Mouse (Mus musculus) embryo, embryonic 10 days (tissue): ENCODE measurements around the gene Parp3.
"Not testable (repeated sequence)": the region's sequence is repeated elsewhere in the genome, so short reads cannot be mapped to it uniquely, and the experiment has no call there.

Source experiments
- DNase-seq: peaks from one replicate; pipeline ENCODE4 v3.0.0-alpha.2; 2015; ENCODE audit warnings: low spot score

The Parp3 gene

DNA sequence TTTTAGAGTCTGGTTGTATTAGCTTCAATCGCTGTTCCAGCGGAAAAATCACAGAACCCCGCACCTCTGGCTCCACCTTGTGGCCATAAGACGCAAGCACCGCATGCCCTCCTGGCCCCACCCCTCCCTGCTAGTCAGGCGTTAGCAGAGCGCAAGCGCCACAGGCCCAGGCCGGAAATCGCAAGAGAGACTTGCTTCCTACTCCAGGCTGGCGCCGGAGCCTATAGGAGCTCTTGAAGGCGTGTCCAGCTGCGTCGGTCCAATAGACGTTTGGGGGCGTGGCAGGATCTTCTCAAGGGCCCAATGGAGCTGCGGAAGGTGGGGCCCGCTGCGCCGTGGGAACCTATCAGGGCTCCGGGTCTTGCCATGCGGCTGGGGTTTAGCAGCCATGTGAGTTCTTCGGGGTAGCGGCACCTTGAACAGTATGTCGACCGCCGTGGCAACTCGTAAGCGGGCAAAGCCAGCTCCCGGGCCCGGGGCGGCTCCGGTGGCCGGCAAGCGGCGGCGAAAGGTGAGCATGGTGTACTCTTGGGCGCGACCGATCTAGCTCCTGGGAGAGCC, at the start of gene Parp3:
Gene Parp3 (minus strand): TSS at position 26 of the 561 bp plus-strand sequence.
- DNase-seq = peak; percentile 100

DNA sequence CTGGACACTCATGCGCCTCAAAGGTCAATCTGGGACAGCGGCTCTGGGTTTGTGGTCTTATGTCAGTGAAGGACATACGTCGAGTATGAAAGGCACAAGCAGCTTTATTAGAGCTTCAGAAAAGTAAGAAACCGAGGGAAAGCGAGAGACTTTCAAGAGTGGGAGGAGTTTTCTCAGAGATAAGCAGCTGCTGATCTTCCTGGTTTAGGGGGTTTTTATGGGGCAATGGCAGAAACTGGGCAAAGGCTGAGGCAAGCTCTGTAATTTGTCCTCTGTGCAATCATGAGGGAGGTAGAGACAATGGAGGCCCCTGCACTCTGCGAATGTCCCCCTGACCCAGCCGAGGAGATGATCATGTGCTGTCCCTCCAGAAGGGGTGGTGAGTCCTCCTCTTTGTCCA, 43.2 kb upstream of the Parp3 start:
- no peak for DNase-seq

DNA sequence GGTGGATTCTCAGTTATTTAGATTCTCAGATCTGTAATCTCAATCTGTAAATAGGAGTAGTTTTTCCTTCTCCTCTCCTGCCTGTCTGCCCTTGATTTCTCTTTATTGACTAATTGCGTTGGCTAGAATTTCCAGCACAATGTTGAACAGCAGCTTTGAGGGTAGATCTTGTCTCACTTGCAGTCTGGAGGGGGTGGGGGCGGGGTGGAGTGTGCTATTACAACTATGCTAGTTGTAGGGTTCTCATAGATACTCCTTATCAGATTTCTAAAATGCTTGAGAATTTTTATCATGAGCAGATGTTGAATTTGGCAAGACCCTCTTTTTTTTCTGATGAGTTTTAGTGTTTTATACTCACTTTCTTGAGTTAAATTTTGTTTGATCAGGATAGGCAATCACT, 42.7 kb upstream of the Parp3 start:
- DNase-seq = no peak

DNA sequence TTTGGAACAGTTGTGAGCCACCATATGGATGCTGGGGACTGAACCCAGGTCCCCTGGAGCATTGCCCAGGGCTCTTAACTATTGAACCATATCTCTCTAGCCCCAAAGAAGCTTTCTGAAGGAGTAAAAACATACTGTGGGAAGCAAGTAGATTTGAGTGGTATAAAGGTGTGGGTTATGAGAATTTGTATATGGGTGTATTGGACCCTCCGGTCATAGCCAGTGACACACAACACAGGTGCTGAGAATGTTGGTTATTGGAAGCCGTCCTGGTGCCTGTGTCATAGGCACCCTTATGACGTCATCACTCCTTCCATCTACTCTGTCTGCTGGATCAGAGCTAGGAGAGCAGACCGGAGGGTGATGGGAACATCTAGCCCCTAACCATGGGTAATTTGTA, 37.5 kb upstream of the Parp3 start, which contains the start of gene Iqcf5:
Gene Iqcf5 (plus strand): TSS at position 301 of the 400 bp plus-strand sequence.
- DNase-seq = no peak

DNA sequence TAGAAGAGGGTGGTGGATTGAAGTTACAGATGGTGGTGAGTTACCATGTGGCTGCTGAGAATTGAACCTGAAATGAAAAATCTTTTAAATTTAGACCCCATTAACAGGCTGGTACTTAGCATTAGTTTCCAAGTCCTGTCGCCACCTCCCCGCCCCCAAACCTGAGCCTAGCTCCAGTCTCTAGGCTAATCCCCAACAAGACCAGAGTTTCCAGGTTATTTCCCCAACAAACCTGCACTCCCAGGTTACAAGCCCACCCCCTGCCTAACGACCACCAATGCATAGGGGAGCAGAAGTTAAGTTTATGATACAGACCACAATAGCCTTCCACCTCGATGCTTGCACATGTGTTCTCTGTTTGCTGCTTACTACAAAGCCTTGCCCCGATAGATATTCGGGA, 36.8 kb upstream of the Parp3 start:
- no peak for DNase-seq

DNA sequence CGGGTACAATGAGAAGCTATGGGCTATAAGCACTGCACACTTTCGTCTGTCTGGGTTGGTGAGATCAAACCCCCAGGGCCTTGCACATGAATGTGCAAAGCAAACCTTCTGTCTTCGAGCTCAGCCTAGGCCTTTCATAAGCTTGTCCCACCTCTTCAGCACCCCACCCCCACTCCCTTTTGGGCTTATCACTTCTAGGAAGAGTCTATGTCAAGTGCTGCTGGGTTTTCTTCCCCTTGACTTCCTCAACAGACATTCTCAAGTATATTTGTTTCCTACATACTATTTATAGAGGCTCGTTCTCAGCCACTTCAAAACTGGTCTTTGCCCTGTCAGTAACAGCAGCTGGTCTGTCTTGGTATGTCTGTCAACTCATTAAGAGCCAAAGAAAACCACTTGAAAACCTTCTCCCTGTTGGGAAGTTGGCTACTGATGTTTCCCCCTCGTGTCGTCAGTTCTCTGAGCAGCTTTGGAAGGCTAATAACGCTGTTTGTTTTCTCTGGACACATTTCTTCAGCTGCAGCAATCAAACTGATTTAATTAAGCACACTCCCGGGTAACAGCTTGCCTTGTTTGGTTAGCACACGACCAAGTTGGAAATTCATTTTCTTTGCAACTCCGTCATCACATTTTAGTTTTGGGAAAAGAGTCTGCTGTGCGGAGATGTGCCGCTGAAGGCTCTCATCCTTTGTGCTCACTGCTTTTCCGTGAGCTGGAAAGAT, 36.1 kb upstream of the Parp3 start:
- DNase-seq = no peak

DNA sequence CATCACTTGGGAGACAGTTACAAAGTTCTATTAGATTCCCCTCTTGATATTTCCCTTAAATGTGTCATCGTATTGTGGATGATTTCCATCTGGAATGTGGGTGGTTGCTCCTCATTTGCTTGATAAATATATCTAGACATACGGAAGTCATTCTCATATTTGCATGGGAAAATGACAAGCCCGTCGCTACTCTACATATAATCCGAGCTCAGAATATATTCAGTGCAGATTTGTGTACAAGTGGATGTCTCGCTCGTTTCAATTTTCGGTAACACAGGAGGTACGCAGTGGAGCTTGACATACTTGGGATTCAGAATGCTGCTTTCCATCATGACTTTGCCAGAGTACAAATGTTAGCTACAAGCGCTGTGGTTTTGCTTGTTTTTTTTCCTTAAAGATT, 32.6 kb upstream of the Parp3 start:
- no peak for DNase-seq

DNA sequence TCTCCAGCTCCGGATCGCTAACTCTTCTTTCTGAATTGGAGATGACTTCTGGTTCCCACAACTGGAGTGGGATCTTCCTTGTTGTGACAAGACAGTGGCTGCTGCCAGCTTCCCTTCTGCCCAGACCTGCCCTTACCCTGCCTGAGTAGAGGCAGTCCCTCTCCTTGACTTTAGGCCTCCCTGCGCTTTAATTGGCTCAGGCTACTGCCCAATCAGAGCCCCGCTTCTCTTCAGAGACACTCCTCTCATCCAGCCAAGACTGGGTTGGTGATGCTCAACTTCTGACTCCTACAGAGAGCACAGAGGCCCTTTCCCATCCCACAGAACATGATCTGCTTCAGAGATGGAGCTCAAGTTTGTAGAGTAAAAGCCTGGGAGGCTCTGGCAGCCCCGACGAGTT, 27.5 kb upstream of the Parp3 start:
- no peak for DNase-seq

DNA sequence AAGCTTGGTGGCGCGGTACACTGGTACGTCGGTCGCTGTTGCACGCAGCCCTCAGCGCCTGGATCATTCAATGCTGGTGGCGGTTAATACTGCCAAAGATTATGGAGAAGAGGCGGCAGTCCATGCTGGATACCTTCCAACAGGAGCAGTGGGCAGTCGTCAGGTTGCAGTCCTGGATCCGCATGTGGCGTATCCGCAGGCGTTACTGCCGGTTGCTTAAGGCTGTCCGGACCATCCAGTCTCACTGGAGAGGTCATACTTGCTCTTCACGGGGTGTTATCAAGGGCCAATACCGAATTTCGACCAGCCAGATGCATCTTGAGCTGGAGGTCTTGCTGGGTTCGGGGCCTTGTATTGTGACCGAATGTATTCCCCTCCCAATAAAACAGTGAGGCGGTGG, 25.1 kb upstream of the Parp3 start:
- DNase-seq = no peak

DNA sequence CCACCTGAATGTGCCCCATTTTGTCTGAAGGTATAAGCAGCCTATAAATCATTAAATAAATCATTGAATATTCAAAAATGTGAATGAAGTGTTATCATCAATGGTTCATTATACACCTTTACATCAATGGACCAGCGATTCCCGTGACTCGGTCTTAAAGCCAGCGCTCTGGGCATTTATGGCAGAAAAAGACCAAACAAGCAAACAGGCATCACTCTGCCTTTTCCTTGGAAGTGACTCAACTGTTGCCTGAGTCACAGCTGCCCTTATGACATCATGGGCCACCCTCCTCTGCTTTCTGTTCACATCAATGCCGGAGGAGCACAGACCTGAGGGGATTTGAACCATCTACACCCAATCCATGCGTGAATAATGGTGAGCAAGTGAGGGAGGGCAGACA, 22.9 kb upstream of the Parp3 start, which contains the start of gene Iqcf1:
Gene Iqcf1 (plus strand): TSS at position 301 of the 400 bp plus-strand sequence.
- no peak for DNase-seq

DNA sequence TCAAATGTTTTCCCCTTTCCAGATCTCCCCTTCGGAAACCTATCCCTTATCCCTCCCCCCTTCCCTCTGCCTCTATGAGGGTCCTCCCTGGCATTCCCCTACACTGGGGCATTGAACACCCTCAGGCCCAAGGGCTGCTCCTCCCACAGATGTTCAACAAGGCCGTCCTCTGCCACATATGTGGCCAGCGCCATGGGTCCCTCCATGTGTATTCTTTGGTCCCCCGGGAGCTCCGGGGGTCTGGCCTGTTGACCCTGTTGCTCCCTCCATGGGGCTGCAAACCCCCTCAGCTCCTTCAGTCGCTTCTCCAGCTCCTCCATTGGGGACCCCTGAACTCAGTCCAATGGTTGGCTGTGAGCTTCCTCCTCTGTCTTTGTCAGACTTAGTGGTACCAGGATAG, 10.9 kb upstream of the Parp3 start:
- not testable (repeated sequence) for DNase-seq

DNA sequence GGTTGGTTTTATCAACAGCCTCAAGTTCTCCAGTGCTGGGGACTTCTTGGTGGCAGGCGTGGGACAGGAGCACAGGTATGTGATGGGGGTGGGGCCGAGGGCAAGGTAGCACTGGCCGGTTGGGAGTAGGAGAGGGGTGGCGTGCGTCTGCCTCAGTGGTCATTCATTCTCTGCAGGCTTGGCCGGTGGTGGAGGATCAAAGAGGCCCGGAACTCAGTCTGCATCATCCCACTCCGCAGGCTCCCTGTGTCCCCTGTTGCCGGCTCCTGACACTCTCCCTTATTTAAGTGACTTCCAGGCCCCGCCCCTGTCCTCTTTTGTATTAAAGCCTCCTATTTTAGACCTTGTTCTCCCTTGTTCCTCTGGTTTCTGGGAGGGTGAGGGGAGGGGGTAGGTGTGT, 8.3 kb upstream of the Parp3 start:
- no peak for DNase-seq

DNA sequence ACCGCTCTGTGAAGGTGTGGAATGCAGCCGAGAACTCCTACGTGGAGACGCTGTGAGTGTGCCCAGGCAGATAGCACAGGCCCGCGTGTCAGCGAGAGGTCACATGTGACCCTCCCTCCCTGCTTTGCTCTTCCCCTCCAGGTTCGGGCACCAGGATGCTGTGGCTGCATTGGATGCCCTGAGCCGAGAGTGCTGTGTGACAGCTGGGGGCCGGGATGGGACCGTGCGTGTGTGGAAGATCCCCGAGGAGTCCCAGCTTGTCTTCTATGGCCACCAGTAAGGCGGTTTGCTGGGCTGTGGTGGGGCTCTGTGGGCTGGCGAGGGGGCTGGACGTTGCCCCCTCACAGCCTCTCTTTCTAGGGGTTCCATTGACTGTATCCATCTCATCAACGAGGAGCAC, 6.9 kb upstream of the Parp3 start:
- no peak for DNase-seq

DNA sequence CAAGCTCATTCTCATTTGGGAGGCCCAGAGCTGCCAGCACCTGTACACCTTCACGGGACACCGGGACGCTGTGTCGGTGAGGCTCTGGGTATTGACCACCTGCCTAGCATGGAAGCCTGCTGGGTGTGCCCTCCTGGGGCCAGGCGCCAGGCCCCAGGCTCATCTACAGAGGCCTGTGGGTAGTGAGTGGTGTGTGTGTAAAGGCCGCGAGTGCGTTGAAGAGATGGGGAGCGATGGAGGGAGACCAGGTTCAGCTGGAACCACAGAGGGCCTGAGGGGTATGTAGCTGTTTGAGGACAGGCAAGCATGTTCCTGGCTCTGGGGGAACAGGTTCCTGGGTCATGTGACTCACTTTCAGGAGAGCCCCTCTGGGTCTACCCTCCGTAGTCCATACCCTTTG, 6.4 kb upstream of the Parp3 start:
- no peak for DNase-seq

DNA sequence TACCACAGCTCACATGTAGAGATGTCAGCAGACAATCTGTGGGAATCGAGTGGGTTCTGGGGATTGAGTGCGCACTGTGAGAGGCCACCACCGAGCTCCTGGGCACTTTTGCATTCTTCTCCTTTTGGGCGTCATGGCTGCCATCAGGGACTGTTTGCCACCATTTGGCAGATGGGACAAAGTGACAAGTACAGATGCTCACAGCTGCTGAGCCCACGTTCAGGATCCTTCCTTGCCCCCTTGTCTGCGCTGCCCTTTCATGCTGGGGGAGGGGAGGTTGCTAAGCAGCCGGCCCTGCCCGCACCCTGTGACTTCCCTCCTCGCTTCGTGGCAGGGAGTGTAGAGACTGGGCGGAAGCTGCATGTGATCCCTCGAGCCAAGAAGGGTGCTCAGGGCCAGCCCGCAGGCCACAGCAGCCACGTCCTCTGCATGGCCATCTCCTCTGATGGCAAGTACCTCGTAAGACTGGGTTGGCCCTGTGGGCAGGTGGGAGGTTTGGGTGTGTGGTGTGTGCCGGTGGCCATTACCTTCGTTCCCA, 5.9 kb upstream of the Parp3 start:
- no peak for DNase-seq

DNA sequence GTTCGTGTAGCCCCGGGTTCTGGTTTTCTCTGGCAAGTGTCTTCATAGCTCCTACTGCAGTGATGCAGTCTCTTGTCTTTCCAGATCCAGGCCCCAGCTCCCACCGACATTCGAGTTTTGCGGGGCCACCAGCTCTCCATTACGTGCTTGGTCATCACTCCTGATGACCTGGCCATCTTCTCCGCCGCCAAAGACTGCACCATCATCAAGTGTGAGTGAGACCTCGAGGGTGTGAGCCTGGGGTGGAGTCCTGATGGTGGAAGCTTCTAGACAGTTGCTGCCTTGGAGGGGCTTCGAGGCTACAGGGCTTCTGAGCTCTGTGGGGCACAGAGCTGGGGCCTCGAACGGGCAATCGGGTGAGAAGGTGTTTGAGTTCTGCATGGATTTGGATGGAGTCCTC, 4.9 kb upstream of the Parp3 start:
- DNase-seq = no peak

DNA sequence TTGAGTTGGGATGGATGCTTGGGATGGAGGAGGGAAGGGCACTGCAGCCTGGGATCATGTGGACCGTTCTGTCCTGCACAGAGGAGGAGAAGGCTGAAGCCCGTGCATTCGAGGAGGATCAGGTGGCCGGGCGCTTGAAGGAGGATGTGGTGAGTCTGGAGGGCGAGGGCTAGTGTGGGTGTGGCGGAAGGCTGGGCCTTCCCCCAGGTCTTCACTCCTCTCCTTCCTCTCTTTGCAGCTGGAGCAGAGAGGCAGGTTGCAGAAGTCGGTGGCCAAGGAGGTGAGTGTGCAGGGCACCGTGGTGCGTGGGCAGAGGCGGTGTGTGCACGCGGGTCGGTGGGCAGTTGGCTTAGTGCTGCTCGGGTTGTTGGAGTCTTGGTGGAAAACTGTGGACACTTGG, 4.3 kb upstream of the Parp3 start:
- DNase-seq = no peak

DNA sequence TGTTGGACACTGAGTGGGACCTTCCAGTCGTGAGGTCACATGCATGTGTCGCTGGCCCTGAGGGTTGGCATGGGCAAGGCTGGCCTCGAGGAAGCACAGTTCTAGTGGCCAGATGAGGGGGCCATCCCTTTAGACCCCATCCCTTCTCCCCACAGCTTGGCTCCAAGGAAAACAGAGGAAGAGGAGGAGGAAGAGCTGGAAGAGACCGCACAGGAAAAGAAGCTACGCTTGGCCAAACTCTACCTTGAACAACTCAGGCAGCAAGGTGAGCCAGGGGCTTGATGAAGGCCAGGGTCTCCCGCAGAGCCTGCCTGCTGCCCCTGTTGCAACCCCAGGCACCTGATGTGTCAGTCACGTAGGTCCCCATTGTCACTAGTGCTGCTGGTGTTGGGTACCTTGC, 3.8 kb upstream of the Parp3 start:
- no peak for DNase-seq

DNA sequence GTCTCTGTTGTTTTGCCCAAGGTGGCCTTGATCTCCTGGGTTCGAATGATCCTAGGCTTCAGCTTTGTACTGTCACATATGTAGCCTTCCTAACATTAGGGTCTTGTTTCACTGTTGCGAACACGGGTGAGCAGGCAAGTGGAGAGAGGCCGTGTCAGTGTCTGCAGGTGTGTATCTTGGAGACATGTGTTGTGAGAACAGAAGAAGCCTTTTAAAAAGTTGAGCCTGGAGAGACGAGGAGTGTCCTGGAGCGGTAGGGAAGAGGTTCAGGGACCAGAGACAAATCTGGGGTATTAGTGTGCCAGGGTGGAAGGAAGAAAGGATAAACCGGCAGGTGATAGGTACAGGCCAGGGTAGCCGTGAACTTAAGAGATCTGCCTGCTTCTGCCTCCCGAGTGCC, 1.4 kb upstream of the Parp3 start:
- DNase-seq = no peak

DNA sequence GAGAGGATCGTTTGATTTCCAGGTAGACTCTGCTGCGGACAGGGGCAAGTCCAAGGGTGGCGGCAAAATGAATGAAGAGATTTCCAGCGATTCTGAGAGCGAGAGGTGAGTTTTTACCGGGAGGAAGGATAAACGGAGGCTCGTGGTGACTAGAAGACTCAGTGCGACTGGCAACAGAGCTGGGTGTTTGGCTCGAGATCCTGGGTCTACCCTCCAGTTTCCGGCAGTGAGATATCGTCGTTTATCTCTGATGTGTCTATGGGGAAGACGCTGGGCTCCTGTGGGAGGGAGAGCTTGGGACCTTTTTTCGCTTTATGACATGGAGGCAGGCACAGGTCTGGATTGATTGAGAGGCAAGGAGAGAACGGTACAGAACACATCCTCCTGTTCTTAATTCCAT, 900 bp upstream of the Parp3 start:
- no peak for DNase-seq

DNA sequence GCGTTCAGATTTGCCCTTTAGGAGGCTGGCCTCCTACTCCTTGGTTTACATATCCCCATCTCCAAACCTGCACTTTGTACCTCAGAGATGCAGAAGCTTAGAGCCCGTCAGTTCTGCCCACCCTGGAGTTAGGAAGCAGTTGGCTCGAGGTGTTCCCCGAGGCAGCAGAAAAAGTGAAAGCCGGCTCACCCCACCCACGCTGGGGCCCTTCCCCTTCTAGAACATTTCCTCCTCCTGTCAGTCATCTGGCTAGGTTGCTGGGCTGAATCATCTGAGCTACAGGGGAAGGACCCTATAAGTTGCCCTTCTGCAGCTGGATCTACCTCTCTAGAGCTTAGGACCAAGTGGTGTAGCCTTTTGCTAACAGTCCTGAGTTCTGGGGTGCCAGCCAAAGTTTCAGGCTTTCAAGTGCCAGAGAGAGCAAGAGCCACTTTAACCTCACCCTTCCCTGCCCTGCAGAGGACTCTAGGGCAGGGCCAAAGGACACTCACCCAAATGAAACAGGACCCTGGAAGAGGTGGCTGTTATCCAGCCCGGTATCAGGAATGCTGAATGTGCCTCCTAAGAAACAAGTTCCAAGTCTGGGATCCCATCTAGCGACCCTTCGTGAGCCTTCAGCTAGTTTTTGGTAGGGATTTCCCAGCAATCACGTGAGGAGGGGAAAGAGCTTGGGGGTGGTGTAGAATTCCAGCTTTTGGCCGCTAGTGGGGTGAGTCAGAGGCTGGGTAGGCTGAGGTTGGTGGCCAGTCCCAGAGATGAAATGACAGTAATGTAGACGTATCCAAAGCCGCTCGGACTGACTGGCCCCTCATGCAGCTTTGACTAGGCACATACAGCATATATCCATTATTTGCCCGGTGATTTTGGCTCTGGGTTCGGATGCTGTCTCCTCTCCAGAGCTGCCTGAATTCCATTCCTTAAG, 486 bp downstream of the Parp3 start:
- no peak for DNase-seq

DNA sequence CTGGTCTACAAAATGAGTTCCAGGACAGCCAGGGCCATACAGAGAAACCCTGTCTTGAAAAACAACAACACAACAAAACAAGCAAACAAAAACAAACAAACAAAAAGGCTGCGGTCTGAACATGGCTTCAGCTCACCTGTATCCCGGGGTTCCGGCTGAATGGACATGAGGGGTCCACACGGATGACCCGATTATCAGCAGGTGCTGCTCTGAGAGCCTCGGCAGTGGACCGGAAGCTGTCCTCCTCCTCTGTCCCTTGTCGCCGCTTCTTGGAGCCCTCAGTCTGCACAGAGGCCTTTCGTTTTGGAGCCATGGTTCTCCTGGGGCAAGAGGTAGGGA, 1.1 kb downstream of the Parp3 start, which contains the start of gene Rrp9:
Gene Rrp9 (plus strand): TSS at position 301 of the 339 bp plus-strand sequence.
- DNase-seq = no peak

DNA sequence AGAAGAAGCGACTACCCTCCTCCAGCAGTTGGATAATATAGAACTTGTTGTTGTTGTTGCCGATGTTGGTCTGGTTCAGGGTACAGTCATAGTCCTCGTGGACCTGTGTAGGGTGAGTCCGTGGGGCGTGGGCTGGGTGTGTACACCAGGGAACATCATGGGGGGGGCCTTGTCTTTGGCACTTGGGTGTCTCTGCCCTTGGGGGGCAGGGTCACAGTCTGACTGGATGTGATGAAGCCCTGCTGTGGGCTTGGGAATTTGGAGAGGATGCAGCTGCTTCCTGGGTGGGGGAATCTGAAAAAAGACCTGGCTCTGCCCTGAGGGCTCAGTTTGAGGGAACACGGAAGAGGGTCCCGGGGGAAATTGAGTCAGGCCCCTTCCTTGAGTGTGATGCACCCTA, 1.7 kb downstream of the Parp3 start:
- DNase-seq = no peak
